9 mouse cellular contexts compared by ENCODE assay signal in genomic region chr11:120704486-120705325, GRCm38 (mm10). TPM values are rescaled to one million over a fixed set of nuclear protein-coding genes. Genes with fewer than 3 reads are reported as not detected.
DNase-seq lines count a peak whose midpoint lies in the region; ATAC-seq lines count a peak whose summit lies in the region.
"Had no signal": no experiment of that assay in that cellular context is flagged by ENCODE, and none has a peak within 500 bp of the region (broad histone marks: within the 10 kb centered on the region; RNA-seq: fewer than 3 reads in every experiment).

No protein-coding gene starts in this region.

- H3K27me3 ChIP-seq in kidney, embryonic 16.5 days (ENCODE audit: insufficient read depth, low read length), result no peaks in the 10 kb centered on the region
- H3K27me3 ChIP-seq in intestine, embryonic 16.5 days (replicated peaks; ENCODE audit: control insufficient read depth, insufficient read depth, low read length), result no peaks in the 10 kb centered on the region
- H3K27me3 ChIP-seq in neural tube, embryonic 11.5 days (ENCODE audit: control insufficient read depth, insufficient read depth, low read length), result no peaks in the 10 kb centered on the region

- H3K4me3 ChIP-seq in kidney, embryonic 16.5 days (ENCODE audit: low read length), result no peak overlapping the region
- H3K4me3 ChIP-seq in intestine, embryonic 16.5 days (ENCODE audit: low read length), result no peak overlapping the region
- H3K4me3 ChIP-seq in neural tube, embryonic 11.5 days (ENCODE audit: low read depth, low read length), result no peak overlapping the region

- peak overlapping the region; percentile 20; the same call in 1 of the 2 replicates for H3K27ac ChIP-seq in kidney, embryonic 16.5 days (ENCODE audit: low read length)
- H3K27ac ChIP-seq in intestine, embryonic 16.5 days (ENCODE audit: low read length), result no peak overlapping the region
- H3K27ac ChIP-seq in neural tube, embryonic 11.5 days (ENCODE audit: low read depth, low read length), result peak overlapping the region; percentile 34; the same call in 1 of the 2 replicates

- H3K4me1 ChIP-seq in kidney, embryonic 16.5 days (ENCODE audit: insufficient read depth, low read length), result peaks cover 50% of the 10 kb centered on the region
- peaks cover 36% of the 10 kb centered on the region for H3K4me1 ChIP-seq in intestine, embryonic 16.5 days (ENCODE audit: control insufficient read depth, insufficient read depth, low read length)
- peaks cover 32% of the 10 kb centered on the region for H3K4me1 ChIP-seq in neural tube, embryonic 11.5 days (ENCODE audit: control insufficient read depth, insufficient read depth, low read length)

- 26% methylated on average over 8 of the region's 8 CpGs for WGBS in kidney, embryonic 16.5 days
- WGBS in intestine, embryonic 16.5 days, result 36% methylated on average over 8 of the region's 8 CpGs
- WGBS in neural tube, embryonic 11.5 days, result 16% methylated on average over 8 of the region's 8 CpGs

- ATAC-seq in kidney, embryonic 16.5 days (ENCODE audit: low FRiP score, low TSS enrichment), result peak; percentile 55
- ATAC-seq in intestine, embryonic 16.5 days, result no peak
- ATAC-seq in neural tube, embryonic 11.5 days (ENCODE audit: insufficient read depth, low FRiP score, low TSS enrichment), result no peak
- ATAC-seq in inflammation-experienced regulatory T-cells, adult 6 months, result no peak

- no peak overlapping the region for H3K4me2 ChIP-seq in kidney, embryonic 16.5 days (replicated peaks; ENCODE audit: low read depth, low read length)
- no peak overlapping the region for H3K4me2 ChIP-seq in intestine, embryonic 16.5 days (ENCODE audit: low read depth, low read length)
- H3K4me2 ChIP-seq in neural tube, embryonic 11.5 days (ENCODE audit: low read depth), result no peak overlapping the region

- DNase-seq in kidney, postnatal 25 days, result no peak
- DNase-seq in embryo, embryonic 10.5 days (ENCODE audit: low spot score), result peak; percentile 61
- DNase-seq in neural tube, embryonic 11.5 days (ENCODE audit: low spot score), result no peak
- no peak for DNase-seq in thymus, postnatal 14 days
- DNase-seq in cerebellum, postnatal 10 days, result no peak
- DNase-seq: cerebellum, adult 18-20 months had no signal

- peaks cover 10% of the 10 kb centered on the region for H3K36me3 ChIP-seq in kidney, embryonic 16.5 days (ENCODE audit: insufficient read depth, low read length)
- peaks cover 5% of the 10 kb centered on the region; the same call in 1 of the 2 replicates for H3K36me3 ChIP-seq in intestine, embryonic 16.5 days (ENCODE audit: control insufficient read depth, insufficient read depth, low read length)
- H3K36me3 ChIP-seq in neural tube, embryonic 11.5 days (ENCODE audit: control insufficient read depth, insufficient read depth, low read length), result peaks cover 6% of the 10 kb centered on the region

- no peaks in the 10 kb centered on the region for H3K9me3 ChIP-seq in kidney, embryonic 16.5 days (ENCODE audit: low read length)
- H3K9me3 ChIP-seq in intestine, embryonic 16.5 days (ENCODE audit: control insufficient read depth, low read length), result no peaks in the 10 kb centered on the region
- H3K9me3 ChIP-seq in neural tube, embryonic 11.5 days (ENCODE audit: control insufficient read depth, low read length), result no peaks in the 10 kb centered on the region

- H3K9ac ChIP-seq in kidney, embryonic 16.5 days (replicated peaks; ENCODE audit: low read length), result peak overlapping the region; percentile 45
- H3K9ac ChIP-seq in intestine, embryonic 16.5 days (ENCODE audit: low read depth, low read length), result peak overlapping the region; percentile 40; the same call in 1 of the 2 replicates
- peak overlapping the region; percentile 48; the same call in 1 of the 2 replicates for H3K9ac ChIP-seq in neural tube, embryonic 11.5 days (ENCODE audit: low read length)

RNA-seq across cellular contexts. Expression of gene Cenpx, which starts 8.8 kb away (rescaled TPM):
- 151 TPM in 2 replicates for polyA plus RNA-seq in kidney, embryonic 16.5 days (2015; fragmentation: Nextera tagmentation; extraction: Ambion mirVana)
- 159 and 174 TPM in 2 replicates for polyA plus RNA-seq in intestine, embryonic 16.5 days (2015; fragmentation: Nextera tagmentation; extraction: Ambion mirVana)
- 112 and 115 TPM in 2 replicates for polyA plus RNA-seq in neural tube, embryonic 11.5 days (2014; fragmentation: Nextera tagmentation; extraction: Ambion mirVana)
- 100 to 1,000 TPM; 154 to 181 (median 169) TPM for polyA plus RNA-seq in inflammation-experienced regulatory T-cells, adult 6 months (2017; shearing (Covaris generic))

RNA-seq across cellular contexts. Expression of gene Lrrc45, which starts 9.0 kb away (rescaled TPM):
- polyA plus RNA-seq in kidney, embryonic 16.5 days (2015; fragmentation: Nextera tagmentation; extraction: Ambion mirVana), result 69.2 and 71.3 TPM in 2 replicates
- 43.0 and 44.4 TPM in 2 replicates for polyA plus RNA-seq in intestine, embryonic 16.5 days (2015; fragmentation: Nextera tagmentation; extraction: Ambion mirVana)
- polyA plus RNA-seq in neural tube, embryonic 11.5 days (2014; fragmentation: Nextera tagmentation; extraction: Ambion mirVana), result 39.7 and 44.7 TPM in 2 replicates
- polyA plus RNA-seq in inflammation-experienced regulatory T-cells, adult 6 months (2017; shearing (Covaris generic)), result 10 to 100 TPM; 19.4 to 39.4 (median 20.8) TPM

RNA-seq across cellular contexts. Expression of gene Rac3, which starts 16.6 kb away (rescaled TPM):
- 32.5 and 38.7 TPM in 2 replicates for polyA plus RNA-seq in kidney, embryonic 16.5 days (2015; fragmentation: Nextera tagmentation; extraction: Ambion mirVana)
- 30.4 and 31.2 TPM in 2 replicates for polyA plus RNA-seq in intestine, embryonic 16.5 days (2015; fragmentation: Nextera tagmentation; extraction: Ambion mirVana)
- polyA plus RNA-seq in neural tube, embryonic 11.5 days (2014; fragmentation: Nextera tagmentation; extraction: Ambion mirVana), result 12.1 and 13.9 TPM in 2 replicates
- not detected for polyA plus RNA-seq in inflammation-experienced regulatory T-cells, adult 6 months (2017; shearing (Covaris generic))

RNA-seq across cellular contexts. Expression of gene Dcxr, which starts 22.4 kb away (rescaled TPM):
- 49.4 and 56.5 TPM in 2 replicates for polyA plus RNA-seq in kidney, embryonic 16.5 days (2015; fragmentation: Nextera tagmentation; extraction: Ambion mirVana)
- polyA plus RNA-seq in intestine, embryonic 16.5 days (2015; fragmentation: Nextera tagmentation; extraction: Ambion mirVana), result 56.0 and 65.0 TPM in 2 replicates
- polyA plus RNA-seq in neural tube, embryonic 11.5 days (2014; fragmentation: Nextera tagmentation; extraction: Ambion mirVana), result 14.9 and 16.5 TPM in 2 replicates
- 10 to 100 TPM; 20.5 to 29.7 (median 26.5) TPM for polyA plus RNA-seq in inflammation-experienced regulatory T-cells, adult 6 months (2017; shearing (Covaris generic))

RNA-seq across cellular contexts. Expression of gene Cbr2, which starts 27.2 kb away (rescaled TPM):
- polyA plus RNA-seq in kidney, embryonic 16.5 days (2015; fragmentation: Nextera tagmentation; extraction: Ambion mirVana), result 2.1 and 4.3 TPM in 2 replicates
- polyA plus RNA-seq in intestine, embryonic 16.5 days (2015; fragmentation: Nextera tagmentation; extraction: Ambion mirVana), result 1.7 and 2.3 TPM in 2 replicates
- polyA plus RNA-seq in neural tube, embryonic 11.5 days (2014; fragmentation: Nextera tagmentation; extraction: Ambion mirVana), result 1.8 and 2.0 TPM in 2 replicates
- polyA plus RNA-seq in inflammation-experienced regulatory T-cells, adult 6 months (2017; shearing (Covaris generic)), result not detected

Comparison
In these comparisons a context has a peak if more than half of its experiments do, and no peak if none do; other contexts are left out.
1. RNA of gene Rac3, which starts 16.6 kb away (polyA plus RNA-seq): 32.5 to 38.7 TPM in kidney, embryonic 16.5 days, 30.4 to 31.2 TPM in intestine, embryonic 16.5 days and 12.1 to 13.9 TPM in neural tube, embryonic 11.5 days; not detected in inflammation-experienced regulatory T-cells, adult 6 months; every median in the first group is over 10 times any median in the second.
2. Peak in every context shown above with its lines, with median percentiles within 50 percentile points of each other: H3K9ac ChIP-seq.